Mouse (Mus musculus): ENCODE measurements around the gene Vegfa. TPM values are rescaled to one million over a fixed set of nuclear protein-coding genes. Genes with fewer than 3 reads are reported as not detected.
A peak's percentile ranks its signal among the peaks of the same experiment; 100 is the strongest.

Gene Vegfa
- polyA plus RNA-seq, 1 experiment from 2014 or later = 4.6 TPM

DNA sequence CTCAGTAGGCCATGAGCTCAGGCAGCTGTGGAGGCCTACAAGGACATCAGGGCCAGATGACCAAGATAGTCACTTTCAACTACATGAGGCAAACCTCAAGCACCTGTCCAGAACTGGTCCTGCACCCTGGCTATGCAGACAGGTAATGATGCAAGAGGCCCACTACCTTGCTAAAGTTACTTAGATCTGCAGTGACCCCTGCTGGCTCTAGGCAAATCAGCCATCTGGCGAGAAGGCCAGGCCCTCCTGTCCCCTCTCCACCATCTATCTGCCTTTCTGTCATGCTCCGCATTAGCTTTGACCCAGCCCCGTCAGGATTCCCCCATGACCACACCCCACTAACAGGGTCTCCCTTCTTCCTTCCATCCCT lies 42.9 kb upstream of the Vegfa start:
- peaks cover 15% of the 10 kb centered on the region for H3K4me1 ChIP-seq (replicated peaks; ENCODE audit: control insufficient read depth, insufficient read depth, low read length)
- peaks cover 3% of the 10 kb centered on the region for H3K9me3 ChIP-seq (ENCODE audit: control insufficient read depth, low read length)
- peak; percentile 48 for ATAC-seq (replicated peaks; ENCODE audit: low FRiP score)
- H3K4me3 ChIP-seq (ENCODE audit: low read depth, low read length) = no peak overlapping the region
- 35% methylated on average over 3 of the region's 3 CpGs for WGBS
- no peak overlapping the region for H3K27ac ChIP-seq (ENCODE audit: low read depth, low read length)
- H3K9ac ChIP-seq (ENCODE audit: low read depth, low read length) = no peak overlapping the region
- H3K27me3 ChIP-seq (replicated peaks; ENCODE audit: control insufficient read depth, insufficient read depth, low read length) = no peaks in the 10 kb centered on the region
- peak; percentile 52 for DNase-seq (ENCODE audit: low spot score)
- H3K36me3 ChIP-seq (ENCODE audit: control insufficient read depth, insufficient read depth, low read length) = no peaks in the 10 kb centered on the region
- H3K4me2 ChIP-seq = no peak overlapping the region

DNA sequence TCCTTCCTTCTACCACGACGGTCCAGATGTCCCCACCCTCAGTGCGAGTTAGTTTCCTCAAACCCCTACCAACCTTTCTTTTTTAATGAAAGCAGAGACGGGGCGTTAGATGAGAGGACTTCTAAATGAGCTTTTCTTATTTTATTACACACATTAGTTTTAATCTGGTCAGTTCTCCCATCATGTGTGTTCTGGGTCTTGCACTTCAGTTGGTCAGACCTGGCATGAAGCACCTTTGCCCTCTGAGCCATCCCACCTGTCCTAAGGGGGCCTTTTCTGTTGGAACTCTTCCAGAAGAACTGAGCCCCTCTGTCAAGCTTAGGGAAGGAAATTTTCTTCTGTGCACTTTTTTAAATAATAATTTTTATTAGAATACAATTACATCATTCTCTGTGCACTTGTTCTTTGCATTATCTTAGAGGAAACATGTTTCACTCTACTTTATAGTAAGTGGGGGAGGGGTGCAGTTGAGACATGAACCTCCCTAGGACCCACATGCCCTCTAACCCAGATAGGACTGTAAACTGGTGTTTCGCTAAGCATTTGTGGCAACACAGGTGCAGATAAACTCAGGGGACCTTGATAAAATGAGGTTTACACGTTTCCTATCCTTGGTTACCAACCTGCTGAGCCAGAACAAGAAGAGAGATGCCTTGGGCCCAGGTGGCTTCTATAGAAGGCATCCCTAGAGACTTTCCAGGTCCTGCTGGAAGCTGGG lies 42.4 kb upstream of the Vegfa start:
- ATAC-seq (replicated peaks; ENCODE audit: low FRiP score) (no peak), DNase-seq (ENCODE audit: low spot score) (no peak)
- Histone ChIP-seq H3K36me3 (ENCODE audit: control insufficient read depth, insufficient read depth, low read length) (no peaks in the 10 kb centered on the region), H3K4me2 (peak overlapping the region; percentile 62), H3K9ac (ENCODE audit: low read depth, low read length) (no peak overlapping the region), H3K9me3 (ENCODE audit: control insufficient read depth, low read length) (peaks cover 3% of the 10 kb centered on the region), H3K27me3 (replicated peaks; ENCODE audit: control insufficient read depth, insufficient read depth, low read length) (no peaks in the 10 kb centered on the region), H3K4me3 (ENCODE audit: low read depth, low read length) (peak overlapping the region; percentile 25; the same call in 1 of the 2 replicates), H3K27ac (ENCODE audit: low read depth, low read length) (no peak overlapping the region), H3K4me1 (replicated peaks; ENCODE audit: control insufficient read depth, insufficient read depth, low read length) (peaks cover 15% of the 10 kb centered on the region)
- WGBS = 41% methylated on average over 7 of the region's 7 CpGs

DNA sequence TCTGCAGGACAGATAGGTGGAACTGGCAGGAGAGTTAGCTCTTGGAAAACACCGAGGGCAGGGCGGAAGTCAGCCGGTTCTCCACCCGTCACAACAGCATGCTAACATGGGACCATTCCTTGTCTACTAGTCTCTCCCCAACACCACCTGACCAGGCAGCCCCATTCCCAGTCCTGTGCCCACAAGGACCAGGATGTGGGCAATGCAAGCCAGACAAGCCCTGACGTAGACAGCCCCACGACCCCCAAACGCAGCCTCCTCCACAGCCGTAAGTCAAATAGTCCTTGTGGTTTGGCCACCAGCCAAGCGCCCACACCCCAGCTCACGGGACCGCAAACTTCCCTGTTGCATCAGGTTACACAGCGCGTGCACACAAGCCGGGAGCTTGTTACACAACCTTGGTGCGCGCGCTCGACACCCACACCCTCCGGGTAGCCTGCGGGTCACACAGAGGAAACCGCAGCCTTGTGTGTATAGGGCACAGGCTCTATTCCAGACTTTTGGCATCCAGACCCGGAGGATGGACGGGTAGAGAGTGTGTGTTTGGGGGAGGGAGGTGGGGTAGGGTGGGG lies 41.6 kb upstream of the Vegfa start:
- ATAC-seq (replicated peaks; ENCODE audit: low FRiP score) = peak; percentile 74
- DNase-seq (ENCODE audit: low spot score) = peak; percentile 82
- Histone ChIP-seq H3K36me3 (ENCODE audit: control insufficient read depth, insufficient read depth, low read length) (no peaks in the 10 kb centered on the region), H3K9me3 (ENCODE audit: control insufficient read depth, low read length) (no peaks in the 10 kb centered on the region), H3K4me2 (peak overlapping the region; percentile 62), H3K27me3 (replicated peaks; ENCODE audit: control insufficient read depth, insufficient read depth, low read length) (no peaks in the 10 kb centered on the region), H3K27ac (ENCODE audit: low read depth, low read length) (0 out of 2 replicates have a peak overlapping the region, but pooled peaks have one; percentile 26), H3K9ac (ENCODE audit: low read depth, low read length) (peak overlapping the region; percentile 46; the same call in 1 of the 2 replicates), H3K4me3 (ENCODE audit: low read depth, low read length) (peak overlapping the region; percentile 25), H3K4me1 (replicated peaks; ENCODE audit: control insufficient read depth, insufficient read depth, low read length) (peaks cover 15% of the 10 kb centered on the region)
- 19% methylated on average over 23 of the region's 23 CpGs for WGBS

DNA sequence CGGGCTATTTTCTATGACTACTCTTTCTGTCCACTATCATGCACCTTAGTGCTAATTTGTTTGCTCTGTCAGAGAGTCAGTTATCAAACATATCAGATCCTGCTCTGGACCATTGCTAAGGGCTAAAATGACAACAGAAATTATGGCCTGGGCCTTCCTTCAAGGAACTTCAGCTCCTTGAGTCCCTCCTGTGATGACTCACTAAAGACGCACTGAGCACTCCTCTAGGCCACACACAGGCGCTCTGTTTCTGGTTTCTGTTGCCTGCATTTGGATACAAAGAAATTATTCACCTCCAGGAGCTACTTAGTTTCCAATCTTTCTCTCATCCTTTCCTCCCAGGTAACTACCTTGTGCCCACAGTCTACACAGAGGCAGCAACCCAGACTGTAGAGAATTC lies 39.4 kb upstream of the Vegfa start:
- Histone ChIP-seq H3K4me3 (ENCODE audit: low read depth, low read length) (no peak overlapping the region), H3K4me2 (no peak overlapping the region), H3K4me1 (replicated peaks; ENCODE audit: control insufficient read depth, insufficient read depth, low read length) (peaks cover 15% of the 10 kb centered on the region), H3K27me3 (replicated peaks; ENCODE audit: control insufficient read depth, insufficient read depth, low read length) (no peaks in the 10 kb centered on the region), H3K9me3 (ENCODE audit: control insufficient read depth, low read length) (no peaks in the 10 kb centered on the region), H3K27ac (ENCODE audit: low read depth, low read length) (no peak overlapping the region), H3K36me3 (ENCODE audit: control insufficient read depth, insufficient read depth, low read length) (no peaks in the 10 kb centered on the region), H3K9ac (ENCODE audit: low read depth, low read length) (no peak overlapping the region)
- DNase-seq (ENCODE audit: low spot score) (no peak), ATAC-seq (replicated peaks; ENCODE audit: low FRiP score) (no peak)
- WGBS = 76% methylated on average over 3 of the region's 3 CpGs

DNA sequence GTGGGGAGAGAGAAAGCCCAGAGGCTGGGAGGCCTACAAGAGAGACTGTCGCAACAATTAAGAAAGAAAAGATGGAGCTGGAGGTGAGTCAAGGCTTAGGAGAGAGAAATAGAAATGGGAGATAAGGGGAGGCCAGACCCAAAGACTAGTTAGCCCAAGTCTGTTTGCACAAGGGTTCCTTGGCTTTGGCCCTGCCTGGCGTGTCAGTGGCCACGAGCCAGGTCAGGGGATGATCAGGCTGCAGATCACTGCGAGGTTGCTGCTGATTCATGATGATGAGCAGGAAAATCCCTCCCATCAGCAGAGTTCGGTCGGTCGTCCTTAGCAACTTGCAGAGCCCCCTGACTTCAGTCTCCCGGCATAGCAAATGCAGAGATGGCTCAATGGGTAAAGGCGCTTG lies 37.9 kb upstream of the Vegfa start:
- 67% methylated on average over 9 of the region's 9 CpGs for WGBS
- Histone ChIP-seq H3K36me3 (ENCODE audit: control insufficient read depth, insufficient read depth, low read length) (no peaks in the 10 kb centered on the region), H3K4me2 (no peak overlapping the region), H3K27me3 (replicated peaks; ENCODE audit: control insufficient read depth, insufficient read depth, low read length) (no peaks in the 10 kb centered on the region), H3K9ac (ENCODE audit: low read depth, low read length) (no peak overlapping the region), H3K27ac (ENCODE audit: low read depth, low read length) (no peak overlapping the region), H3K9me3 (ENCODE audit: control insufficient read depth, low read length) (no peaks in the 10 kb centered on the region), H3K4me3 (ENCODE audit: low read depth, low read length) (no peak overlapping the region), H3K4me1 (replicated peaks; ENCODE audit: control insufficient read depth, insufficient read depth, low read length) (peaks cover 15% of the 10 kb centered on the region)
- ATAC-seq (replicated peaks; ENCODE audit: low FRiP score) (no peak), DNase-seq (ENCODE audit: low spot score) (no peak)

DNA sequence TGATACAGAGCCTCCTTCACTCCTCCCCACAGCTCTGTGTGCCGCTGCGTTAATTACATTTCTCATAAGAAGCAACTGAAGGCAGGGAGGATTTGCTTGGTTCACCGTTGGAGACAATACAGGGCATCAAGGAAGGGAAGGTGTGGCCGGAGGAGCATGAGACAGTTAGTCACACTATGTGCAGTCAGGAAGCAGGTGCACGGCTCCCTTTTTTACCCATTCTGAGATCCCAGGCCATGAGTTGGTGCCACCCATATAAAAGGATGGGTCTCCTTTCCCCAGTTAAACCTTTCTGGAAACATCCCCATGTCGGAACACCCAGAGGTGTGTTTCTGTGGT lies 31.8 kb upstream of the Vegfa start:
- Histone ChIP-seq H3K36me3 (ENCODE audit: control insufficient read depth, insufficient read depth, low read length) (no peaks in the 10 kb centered on the region), H3K4me2 (no peak overlapping the region), H3K27ac (ENCODE audit: low read depth, low read length) (no peak overlapping the region), H3K27me3 (replicated peaks; ENCODE audit: control insufficient read depth, insufficient read depth, low read length) (no peaks in the 10 kb centered on the region), H3K9me3 (ENCODE audit: control insufficient read depth, low read length) (no peaks in the 10 kb centered on the region), H3K4me3 (ENCODE audit: low read depth, low read length) (no peak overlapping the region), H3K4me1 (replicated peaks; ENCODE audit: control insufficient read depth, insufficient read depth, low read length) (peaks cover 9% of the 10 kb centered on the region), H3K9ac (ENCODE audit: low read depth, low read length) (no peak overlapping the region)
- WGBS = 53% methylated on average over 6 of the region's 6 CpGs
- ATAC-seq (replicated peaks; ENCODE audit: low FRiP score) (no peak), DNase-seq (ENCODE audit: low spot score) (no peak)

DNA sequence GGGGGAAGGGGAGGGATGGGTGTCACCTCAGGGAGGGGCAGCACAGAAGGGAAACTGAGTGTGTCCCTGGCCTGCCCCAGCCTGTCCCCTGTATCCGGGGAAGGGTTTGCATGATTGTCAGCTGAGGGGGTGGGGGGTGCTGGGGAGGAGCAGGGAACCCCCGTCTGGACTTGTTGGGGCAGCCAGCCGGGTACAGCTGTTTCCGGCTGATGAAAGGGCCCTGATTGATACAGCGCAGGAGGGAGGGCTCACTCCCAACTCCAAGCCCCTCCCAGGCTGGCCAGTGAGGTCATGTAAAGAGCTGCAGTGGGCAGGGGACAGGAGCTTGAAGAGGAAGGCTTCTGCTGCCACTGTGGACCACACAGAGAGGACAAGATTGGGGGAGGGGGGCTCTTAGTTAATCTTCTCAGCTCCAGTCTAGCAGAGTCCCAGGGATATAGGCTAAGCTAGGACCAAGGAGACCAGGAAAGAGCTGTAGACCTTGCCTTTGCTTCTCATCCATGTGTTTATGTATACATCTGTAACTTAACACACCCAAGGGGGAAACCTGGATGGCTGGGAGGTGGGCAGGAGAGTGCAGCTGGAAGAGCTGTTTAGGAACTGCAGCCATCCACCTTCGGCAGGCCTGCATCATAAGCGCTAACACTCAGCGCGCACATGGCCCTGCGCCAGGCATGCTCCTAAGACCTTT lies 31.3 kb upstream of the Vegfa start:
- 28% methylated on average over 10 of the region's 10 CpGs for WGBS
- peak; percentile 53 for DNase-seq (ENCODE audit: low spot score)
- Histone ChIP-seq H3K4me3 (ENCODE audit: low read depth, low read length) (no peak overlapping the region), H3K9ac (ENCODE audit: low read depth, low read length) (no peak overlapping the region; the same call in 1 of the 2 replicates), H3K27ac (ENCODE audit: low read depth, low read length) (no peak overlapping the region), H3K4me2 (0 out of 2 replicates have a peak overlapping the region, but pooled peaks have one; percentile 5), H3K36me3 (ENCODE audit: control insufficient read depth, insufficient read depth, low read length) (no peaks in the 10 kb centered on the region), H3K27me3 (replicated peaks; ENCODE audit: control insufficient read depth, insufficient read depth, low read length) (no peaks in the 10 kb centered on the region), H3K4me1 (replicated peaks; ENCODE audit: control insufficient read depth, insufficient read depth, low read length) (peaks cover 9% of the 10 kb centered on the region), H3K9me3 (ENCODE audit: control insufficient read depth, low read length) (no peaks in the 10 kb centered on the region)
- peak; percentile 53; the same call in 1 of the 2 replicates for ATAC-seq (replicated peaks; ENCODE audit: low FRiP score)

DNA sequence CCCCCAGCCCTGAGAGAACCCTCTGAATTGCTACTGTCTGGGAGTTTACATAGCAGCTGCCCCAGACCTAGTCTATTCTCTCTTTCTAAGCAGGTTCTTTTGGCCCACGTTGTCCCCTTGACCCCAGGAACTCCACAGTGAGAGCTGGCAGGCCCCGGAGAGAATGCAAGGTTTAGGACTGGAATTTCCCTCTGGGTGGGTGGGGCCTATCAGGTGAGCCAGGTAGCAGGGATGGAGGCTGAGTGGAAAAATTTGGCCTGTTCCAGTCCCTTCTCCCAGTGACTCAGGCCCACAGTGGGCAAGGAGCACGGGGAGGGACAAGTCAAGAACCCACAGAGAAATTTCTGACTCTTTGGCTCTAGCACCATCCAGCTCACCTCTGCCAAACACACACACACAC lies 28.1 kb upstream of the Vegfa start:
- DNase-seq (ENCODE audit: low spot score) = no peak
- WGBS = 54% methylated on average over 3 of the region's 3 CpGs
- Histone ChIP-seq H3K9me3 (ENCODE audit: control insufficient read depth, low read length) (no peaks in the 10 kb centered on the region), H3K4me3 (ENCODE audit: low read depth, low read length) (no peak overlapping the region), H3K27me3 (replicated peaks; ENCODE audit: control insufficient read depth, insufficient read depth, low read length) (no peaks in the 10 kb centered on the region), H3K4me1 (replicated peaks; ENCODE audit: control insufficient read depth, insufficient read depth, low read length) (peaks cover 14% of the 10 kb centered on the region), H3K36me3 (ENCODE audit: control insufficient read depth, insufficient read depth, low read length) (no peaks in the 10 kb centered on the region), H3K27ac (ENCODE audit: low read depth, low read length) (no peak overlapping the region), H3K9ac (ENCODE audit: low read depth, low read length) (no peak overlapping the region), H3K4me2 (no peak overlapping the region)
- ATAC-seq (replicated peaks; ENCODE audit: low FRiP score) = no peak

Measured in liver, embryonic 11.5 days (tissue).